Mouse (Mus musculus): ENCODE results near the gene Fxyd3.

The Fxyd3 gene

GRCm38 (mm10) chr7:31076492-31076891 is at the start of gene Fxyd3:
Fxyd3 (minus strand) TSS chr7:31076704.
- no peak for DNase-seq (ENCODE audit: low spot score)

DNA sequence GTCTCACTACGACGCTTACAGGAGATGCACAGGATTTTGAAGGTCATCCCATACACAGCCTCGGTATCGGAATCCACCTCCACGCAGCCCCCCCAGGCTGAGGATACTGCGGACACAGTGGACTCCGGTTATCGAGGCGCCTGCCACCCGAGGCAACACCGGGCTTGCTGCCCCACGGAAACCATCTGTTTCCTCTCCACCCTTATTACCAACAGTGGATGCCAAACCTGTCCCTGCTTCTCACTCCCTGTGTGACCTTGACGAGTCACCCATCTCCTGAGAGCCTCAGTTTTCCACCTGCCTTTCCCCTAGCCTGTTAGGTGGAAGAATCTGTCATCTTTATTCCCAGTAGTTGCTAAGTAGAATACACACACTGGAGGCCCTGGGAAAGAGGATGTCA is 48.6 kb upstream of the Fxyd3 start:
- DNase-seq (ENCODE audit: low spot score) = no peak

DNA sequence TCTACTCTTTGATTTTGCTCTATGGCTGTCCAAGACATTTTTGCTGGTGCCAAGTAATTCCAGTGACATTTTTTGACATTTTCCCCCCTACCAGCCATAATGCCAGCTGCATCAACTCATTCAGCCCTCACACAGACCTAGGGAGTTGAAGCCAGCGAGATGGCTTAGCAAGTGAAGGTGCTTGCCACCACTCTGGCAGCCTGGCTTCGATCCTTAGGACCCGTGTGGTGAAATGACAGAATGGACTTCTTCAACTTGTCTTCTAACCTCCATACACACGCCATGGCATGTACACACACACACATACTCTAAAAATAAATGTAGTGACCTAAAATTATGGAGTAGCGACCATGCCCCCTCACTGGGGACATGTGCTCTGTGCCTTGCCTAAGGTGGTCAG is 47.9 kb upstream of the Fxyd3 start:
- no peak for DNase-seq (ENCODE audit: low spot score)

DNA sequence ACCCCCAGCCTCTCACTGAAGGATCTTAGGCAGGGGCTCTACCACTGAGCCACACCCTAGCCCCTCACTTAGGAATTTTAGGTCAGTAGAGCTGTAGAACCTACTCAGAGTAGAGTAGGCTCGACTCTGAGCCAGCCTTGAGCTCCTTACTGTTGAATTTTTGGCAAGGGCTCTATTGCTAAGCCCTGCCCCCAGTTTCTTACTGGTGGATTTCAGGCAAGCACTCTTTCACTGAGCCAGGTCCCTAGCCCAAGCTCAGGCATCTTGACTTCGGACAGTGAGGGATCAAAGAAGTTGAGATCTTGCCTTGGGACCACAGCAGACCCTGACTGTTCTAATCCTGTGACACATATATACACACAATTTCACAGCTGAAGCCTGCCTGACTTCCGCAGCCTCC is 47.2 kb upstream of the Fxyd3 start:
- no peak for DNase-seq (ENCODE audit: low spot score)

DNA sequence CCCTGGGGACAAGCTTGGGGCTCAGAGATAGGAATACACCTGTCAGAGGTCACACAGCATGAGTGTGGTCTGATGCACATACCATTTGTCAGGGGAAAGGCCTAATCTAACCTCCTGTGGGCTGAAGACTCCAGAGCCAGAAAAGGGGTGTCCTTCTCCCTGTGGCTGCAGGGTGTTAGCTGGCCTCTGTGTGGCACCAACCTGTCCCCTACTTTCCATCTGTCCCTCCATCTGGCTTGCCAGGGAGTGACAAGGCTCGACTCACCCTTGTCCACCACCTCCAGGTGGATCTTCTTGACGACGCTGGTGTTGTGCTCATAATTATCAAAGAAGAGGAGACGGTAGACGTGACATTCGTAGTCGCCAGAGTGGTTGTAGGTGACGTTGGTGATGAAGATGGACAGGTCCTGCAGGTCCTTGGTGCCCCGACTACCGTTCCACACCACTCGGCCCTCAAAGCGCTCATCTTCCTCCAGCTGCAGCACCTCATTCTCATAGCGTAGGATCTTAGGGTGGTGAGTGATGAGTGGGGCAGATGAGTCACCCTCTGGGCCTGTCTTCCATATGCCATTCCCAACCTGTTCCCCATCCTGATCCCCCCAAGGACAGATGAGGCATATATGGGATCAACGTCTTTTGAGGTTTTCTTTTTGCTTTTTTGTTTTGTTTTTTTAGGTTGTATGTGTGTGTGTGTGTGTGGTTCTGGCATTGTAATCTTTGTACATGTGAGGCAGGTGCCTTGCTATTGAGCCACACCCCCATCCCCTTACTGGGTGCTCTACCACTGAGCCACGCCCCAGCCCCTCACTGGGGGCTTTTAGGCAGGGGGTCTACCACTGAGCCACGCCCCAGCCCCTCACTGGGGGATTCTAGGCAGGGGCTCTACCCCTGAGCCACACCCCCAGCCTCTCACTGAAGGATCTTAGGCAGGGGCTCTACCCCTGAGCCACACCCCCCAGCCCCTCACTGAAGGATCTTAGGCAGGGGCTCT is 46.4 kb upstream of the Fxyd3 start:
- DNase-seq (ENCODE audit: low spot score) = no peak

DNA sequence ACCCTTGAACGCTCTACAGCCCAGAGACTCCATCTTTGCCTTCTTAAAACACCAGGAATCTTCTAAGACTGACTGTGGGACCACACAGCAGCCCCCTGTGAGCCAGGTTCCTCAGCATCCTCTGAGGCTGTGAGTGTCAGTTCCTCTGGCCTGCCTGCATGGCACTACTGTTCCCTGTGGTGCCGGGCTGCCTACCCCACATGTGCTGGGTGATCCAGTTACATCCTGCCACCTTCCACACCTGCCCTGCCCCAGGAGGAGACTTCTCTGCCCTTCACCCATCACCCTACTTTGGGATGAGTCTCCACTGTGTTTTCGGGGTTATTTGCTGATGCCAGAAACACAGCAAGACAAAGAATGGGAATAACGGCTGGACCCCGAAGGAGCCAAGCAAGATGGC is 43.1 kb upstream of the Fxyd3 start:
- DNase-seq (ENCODE audit: low spot score) = no peak

DNA sequence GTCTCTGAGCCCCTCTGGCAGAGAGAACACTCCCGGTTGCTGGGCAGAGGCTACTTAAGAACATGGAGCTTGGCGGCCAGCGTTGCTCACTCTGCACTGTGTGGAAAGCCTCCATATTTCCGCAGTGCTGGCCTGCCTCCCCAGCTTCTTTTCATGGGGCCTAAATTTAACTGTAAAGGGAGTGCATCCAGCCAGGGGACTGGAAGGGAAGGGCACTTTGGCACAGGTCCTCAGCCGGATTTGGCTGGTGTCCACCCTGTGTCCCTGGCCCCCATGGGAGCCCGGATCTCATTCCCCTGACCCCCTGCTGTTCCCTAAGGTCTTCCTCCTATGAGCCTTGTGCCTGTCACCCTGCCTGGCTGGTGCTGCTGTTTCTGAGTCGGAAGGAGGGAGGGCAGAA is 42.0 kb upstream of the Fxyd3 start:
- DNase-seq (ENCODE audit: low spot score) = no peak

DNA sequence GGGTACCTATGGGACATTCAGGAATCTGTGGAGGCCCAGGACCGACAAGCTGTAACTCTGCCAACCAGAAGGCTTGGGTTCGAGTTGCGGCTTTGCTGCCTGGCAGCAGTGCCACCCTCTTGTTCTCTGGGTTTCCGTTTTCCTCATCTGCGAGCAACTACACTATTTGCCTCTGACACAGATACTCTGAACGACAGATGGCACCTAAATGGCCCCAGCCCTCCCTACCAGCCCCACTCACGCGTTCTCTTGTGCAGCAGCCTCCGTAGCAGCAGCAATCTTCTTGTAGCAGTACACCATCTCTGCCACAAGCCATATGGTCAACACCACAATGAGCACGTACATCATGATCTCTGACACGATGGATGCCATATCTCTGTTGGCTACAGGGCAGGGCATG is 41.0 kb upstream of the Fxyd3 start:
- DNase-seq (ENCODE audit: low spot score) = no peak

DNA sequence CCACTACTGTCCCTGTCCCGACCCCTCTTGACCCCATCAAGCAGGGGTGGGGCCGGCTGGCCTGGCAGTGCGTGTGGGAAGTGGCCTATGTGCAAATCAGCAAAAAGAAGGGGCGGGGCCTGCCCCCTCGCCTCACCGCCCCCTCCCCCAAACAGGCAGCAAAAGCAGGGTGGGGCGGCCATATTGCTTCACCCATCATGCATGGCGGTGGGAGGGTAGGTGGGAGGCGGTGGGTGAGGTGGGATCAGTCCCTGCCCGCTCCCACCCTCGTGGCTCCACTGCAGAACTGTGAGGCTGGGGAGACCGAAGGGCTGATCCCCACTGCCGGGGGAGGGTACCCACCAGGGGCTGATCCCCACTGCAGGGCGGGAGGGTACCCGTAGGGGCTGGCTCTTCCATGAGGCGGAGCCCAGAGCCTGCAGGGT is 40.2 kb upstream of the Fxyd3 start:
- DNase-seq (ENCODE audit: low spot score) = peak; percentile 42

- DNase-seq (ENCODE audit: low spot score) = peak; percentile 64
Observed at GRCm38 (mm10) chr7:31115587-31116043, 39.1 kb upstream of the Fxyd3 start.

GRCm38 (mm10) chr7:31115182-31115581 is 38.7 kb upstream of the Fxyd3 start, which contains the start of gene Hpn:
Hpn (minus strand) TSS chr7:31115290.
- no peak for DNase-seq (ENCODE audit: low spot score)

GRCm38 (mm10) chr7:31114646-31115045 is 38.1 kb upstream of the Fxyd3 start:
- no peak for DNase-seq (ENCODE audit: low spot score)

- DNase-seq (ENCODE audit: low spot score) = no peak
Observed at GRCm38 (mm10) chr7:31113800-31114199, 37.3 kb upstream of the Fxyd3 start.

GRCm38 (mm10) chr7:31112036-31112435 is 35.5 kb upstream of the Fxyd3 start:
- no peak for DNase-seq (ENCODE audit: low spot score)

- no peak for DNase-seq (ENCODE audit: low spot score)
Observed at GRCm38 (mm10) chr7:31110861-31111385, 34.4 kb upstream of the Fxyd3 start.

- no peak for DNase-seq (ENCODE audit: low spot score)
Observed at GRCm38 (mm10) chr7:31109796-31110195, 33.3 kb upstream of the Fxyd3 start.

- DNase-seq (ENCODE audit: low spot score) = no peak
Observed at GRCm38 (mm10) chr7:31109091-31109490, 32.6 kb upstream of the Fxyd3 start.

DNA sequence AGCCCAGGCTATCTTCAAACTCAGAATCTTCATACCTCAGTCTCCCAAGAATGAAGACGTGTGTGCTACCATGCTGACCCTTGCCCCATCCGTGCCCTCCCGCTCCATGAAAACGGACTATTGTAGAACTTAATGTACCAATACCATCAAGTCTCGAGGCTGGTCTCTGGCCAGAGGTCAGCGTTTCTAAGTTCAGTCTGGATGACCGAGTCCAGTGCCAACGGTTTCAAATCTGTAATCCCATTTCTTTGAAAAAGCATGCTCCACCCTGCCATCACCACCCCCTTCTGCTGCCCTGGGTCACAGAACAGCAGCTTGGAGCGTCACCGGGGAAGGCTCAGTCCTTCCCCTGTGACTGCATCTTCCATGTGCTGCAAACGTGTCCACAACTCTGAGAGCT is 31.3 kb upstream of the Fxyd3 start:
- DNase-seq (ENCODE audit: low spot score) = no peak

GRCm38 (mm10) chr7:31106166-31106565 is 29.7 kb upstream of the Fxyd3 start:
- DNase-seq (ENCODE audit: low spot score) = no peak

- DNase-seq (ENCODE audit: low spot score) = peak; percentile 53
Observed at GRCm38 (mm10) chr7:31105061-31105768, 28.7 kb upstream of the Fxyd3 start.

GRCm38 (mm10) chr7:31100786-31101185 is 24.3 kb upstream of the Fxyd3 start:
- no peak for DNase-seq (ENCODE audit: low spot score)

- DNase-seq (ENCODE audit: low spot score) = no peak
Observed at GRCm38 (mm10) chr7:31099612-31099982, 23.1 kb upstream of the Fxyd3 start.
